Mouse (Mus musculus) liver, postnatal 0 days (tissue): ENCODE data around the gene Tmsb4x.

Experiments used
- CTCF ChIP-seq: sonication (generic); IDR thresholded peaks from 2 replicates; pipeline ENCODE4 v1.5.1; 2016; ENCODE audit warnings: antibody characterized with exemption, low read depth
- EP300 ChIP-seq: IDR thresholded peaks from 2 replicates; pipeline ENCODE4 v1.6.1; 2016; ENCODE audit warnings: antibody characterized with exemption, low read depth, mild to moderate bottlenecking

- no peak for TF ChIP-seq CTCF
- no peak for TF ChIP-seq EP300
Measured at GRCm38 (mm10) chrX:167231150-167231549, 22.0 kb upstream of the Tmsb4x start.
